Mouse (Mus musculus) lung, postnatal 0 days (tissue): ENCODE data around the gene Ttll5.

Source experiments
- CTCF ChIP-seq: IDR thresholded peaks from 2 replicates; pipeline ENCODE4 v1.5.1; 2016; ENCODE audit warnings: antibody characterized with exemption, mild to moderate bottlenecking
- EP300 ChIP-seq: IDR thresholded peaks from 2 replicates; pipeline ENCODE4 v1.6.1; 2016; ENCODE audit warnings: antibody characterized with exemption, mild to moderate bottlenecking, control low read depth

DNA sequence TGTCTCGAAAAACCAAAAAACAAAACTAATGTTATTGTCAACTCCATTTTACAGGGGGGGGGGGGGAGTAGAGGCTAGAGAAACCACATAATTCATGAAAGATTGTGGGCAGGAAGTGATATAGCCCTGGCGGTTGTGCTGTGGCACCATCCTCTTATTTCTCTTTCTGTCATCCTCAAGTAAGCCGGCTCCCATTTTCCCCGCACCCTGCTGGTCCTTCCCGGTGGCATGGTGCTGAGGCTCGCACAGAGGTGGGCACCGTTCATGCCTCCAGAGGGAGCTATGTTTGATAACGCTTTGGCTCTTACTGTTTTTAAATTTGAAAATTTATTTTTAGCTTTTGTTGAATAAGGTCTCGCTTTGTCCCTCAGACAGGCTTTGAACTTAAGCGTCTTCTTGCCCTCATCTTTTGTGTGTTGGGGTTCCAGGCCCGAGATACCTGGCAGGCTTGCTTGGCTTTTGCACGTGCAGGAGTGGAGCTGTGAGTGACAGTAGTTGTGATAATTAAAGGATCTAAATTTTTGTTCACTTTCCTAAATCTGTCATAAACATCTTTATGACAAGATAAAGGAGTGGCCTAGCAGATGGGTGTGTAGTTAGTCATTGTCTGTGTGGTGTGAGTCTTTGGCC lies 15.0 kb downstream of the Ttll5 start:
- TF ChIP-seq EP300, result no peak
- TF ChIP-seq CTCF, result no peak
